Mouse (Mus musculus) liver, postnatal 0 days (tissue): ENCODE measurements around the gene Dock9.

Experiments
- CTCF ChIP-seq: sonication (generic); IDR thresholded peaks from 2 replicates; pipeline ENCODE4 v1.5.1; 2016; ENCODE audit warnings: antibody characterized with exemption, low read depth
- EP300 ChIP-seq: IDR thresholded peaks from 2 replicates; pipeline ENCODE4 v1.6.1; 2016; ENCODE audit warnings: antibody characterized with exemption, low read depth, mild to moderate bottlenecking

GRCm38 (mm10) chr14:121693991-121694594, 103.5 kb downstream of the Dock9 start:
- TF ChIP-seq CTCF (no peak), EP300 (no peak)
